Mouse (Mus musculus): Measurements from ENCODE around the gene B230118H07Rik. TPM values are rescaled to one million over a fixed set of nuclear protein-coding genes. Genes with fewer than 3 reads are reported as not detected.
A peak's percentile ranks its signal among the peaks of the same experiment; 100 is the strongest.

Gene B230118H07Rik
- polyA plus RNA-seq, 1 experiment: 56.3 TPM

DNA sequence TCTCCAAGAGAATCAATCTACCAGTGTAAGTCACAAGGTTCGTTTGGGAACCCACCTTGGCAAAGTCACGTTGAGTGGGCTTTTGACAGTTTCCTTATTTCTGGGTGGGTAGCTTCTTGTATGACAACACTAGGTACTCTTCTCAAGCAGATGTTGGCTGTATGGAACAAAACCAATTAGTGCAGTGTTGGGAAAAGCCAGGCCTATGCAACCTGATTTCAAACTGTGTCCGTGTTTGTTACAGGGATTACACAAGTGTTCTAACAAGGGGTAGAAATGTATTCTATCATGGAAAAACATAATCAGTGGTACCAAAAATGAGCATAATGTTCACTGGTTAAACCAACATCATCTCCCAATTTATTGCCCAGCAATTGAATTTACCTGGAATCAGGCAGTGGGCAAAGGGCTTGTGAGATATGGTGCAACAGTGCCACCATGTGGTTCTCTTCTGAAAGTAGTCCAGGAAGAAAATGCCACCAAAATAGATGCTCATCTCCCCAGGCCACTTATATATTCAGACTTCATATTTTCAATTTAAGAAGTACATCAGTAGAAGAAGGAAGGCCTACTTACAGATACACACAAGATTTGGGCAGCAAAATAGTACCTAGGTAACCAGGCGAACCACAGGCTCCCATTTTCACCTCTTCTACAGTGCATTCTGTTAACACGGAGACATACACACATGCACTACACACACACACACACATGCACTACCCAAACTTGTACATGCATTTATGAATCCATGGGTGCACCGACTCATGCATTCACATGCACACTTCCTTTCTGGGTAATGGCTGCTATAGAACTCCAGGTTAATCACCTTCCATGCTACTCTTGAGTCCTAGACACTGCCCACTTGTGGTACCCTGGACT, 123.6 kb downstream of the B230118H07Rik start:
- WGBS: 77% methylated on average over 6 of the region's 6 CpGs
- Histone ChIP-seq H3K27me3 (ENCODE audit: control insufficient read depth, insufficient read depth, low read length) (no peaks in the 10 kb centered on the region), H3K4me3 (replicated peaks; ENCODE audit: insufficient read depth, low read depth, low read length) (no peak overlapping the region), H3K4me1 (ENCODE audit: control insufficient read depth, insufficient read depth, low read length) (no peaks in the 10 kb centered on the region), H3K27ac (ENCODE audit: insufficient read depth, low read length) (no peak overlapping the region)
- TF ChIP-seq POLR2A (IDR thresholded peaks at IDR 0.05; ENCODE audit: borderline replicate concordance, insufficient read depth, low read length) (no peak), CTCF (IDR thresholded peaks at IDR 0.05; ENCODE audit: borderline replicate concordance, insufficient read depth, low read depth, low read length) (peak; percentile 73; the same call in 1 of the 2 replicates)
- DNase-seq: peak; percentile 47 to 52

DNA sequence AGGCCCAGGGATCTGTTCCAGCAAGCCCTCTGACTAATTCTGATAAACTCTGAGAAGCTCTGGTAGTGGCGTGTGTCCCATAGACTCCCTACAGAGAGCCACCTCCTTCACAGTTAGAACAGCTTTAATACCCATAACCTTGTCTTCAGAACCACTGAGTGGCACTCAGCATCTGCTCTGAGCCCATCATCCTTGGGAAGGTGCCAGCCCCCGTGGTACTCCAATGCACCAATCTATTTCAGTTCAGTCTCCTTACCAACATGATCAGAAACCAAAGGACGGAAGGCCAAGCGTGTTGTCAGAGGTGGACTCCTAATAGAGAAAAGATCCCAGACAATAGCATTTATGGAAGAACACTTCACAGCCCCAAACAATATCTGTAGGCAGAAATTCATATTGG, 124.2 kb downstream of the B230118H07Rik start:
- H3K4me3 ChIP-seq (replicated peaks; ENCODE audit: insufficient read depth, low read depth, low read length): no peak overlapping the region
- WGBS: 66% methylated on average over 4 of the region's 4 CpGs
- no peak for DNase-seq
- no peaks in the 10 kb centered on the region for H3K4me1 ChIP-seq (ENCODE audit: control insufficient read depth, insufficient read depth, low read length)
- no peak overlapping the region for H3K27ac ChIP-seq (ENCODE audit: insufficient read depth, low read length)
- H3K27me3 ChIP-seq (ENCODE audit: control insufficient read depth, insufficient read depth, low read length): no peaks in the 10 kb centered on the region
- no peak for TF ChIP-seq POLR2A (IDR thresholded peaks at IDR 0.05; ENCODE audit: borderline replicate concordance, insufficient read depth, low read length)
- no peak for TF ChIP-seq CTCF (IDR thresholded peaks at IDR 0.05; ENCODE audit: borderline replicate concordance, insufficient read depth, low read depth, low read length)

DNA sequence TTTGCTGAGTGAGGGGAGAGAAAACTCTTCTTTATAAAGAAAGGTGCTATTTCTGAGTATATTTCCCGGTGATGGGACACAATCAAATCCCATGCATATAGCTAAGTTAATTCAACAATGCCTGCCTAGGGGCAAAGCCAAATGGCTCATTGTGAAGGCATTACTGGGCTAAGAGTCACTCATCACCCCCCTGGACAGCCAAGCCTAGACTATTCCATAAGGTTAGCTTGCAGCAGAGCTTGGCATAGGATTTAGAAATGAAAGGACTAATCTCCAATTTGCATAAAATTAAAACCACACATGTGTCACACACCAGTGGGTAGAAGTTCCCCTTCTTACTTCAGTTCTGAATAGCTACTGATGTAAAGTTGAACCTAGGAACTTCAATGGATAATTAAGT, 128.8 kb downstream of the B230118H07Rik start:
- Histone ChIP-seq H3K27me3 (ENCODE audit: control insufficient read depth, insufficient read depth, low read length) (no peaks in the 10 kb centered on the region), H3K27ac (ENCODE audit: insufficient read depth, low read length) (no peak overlapping the region), H3K4me3 (replicated peaks; ENCODE audit: insufficient read depth, low read depth, low read length) (no peak overlapping the region), H3K4me1 (ENCODE audit: control insufficient read depth, insufficient read depth, low read length) (no peaks in the 10 kb centered on the region)
- 89% methylated on average over 1 of the region's 1 CpGs for WGBS
- no peak for DNase-seq
- TF ChIP-seq CTCF (IDR thresholded peaks at IDR 0.05; ENCODE audit: borderline replicate concordance, insufficient read depth, low read depth, low read length) (no peak), POLR2A (IDR thresholded peaks at IDR 0.05; ENCODE audit: borderline replicate concordance, insufficient read depth, low read length) (no peak)

DNA sequence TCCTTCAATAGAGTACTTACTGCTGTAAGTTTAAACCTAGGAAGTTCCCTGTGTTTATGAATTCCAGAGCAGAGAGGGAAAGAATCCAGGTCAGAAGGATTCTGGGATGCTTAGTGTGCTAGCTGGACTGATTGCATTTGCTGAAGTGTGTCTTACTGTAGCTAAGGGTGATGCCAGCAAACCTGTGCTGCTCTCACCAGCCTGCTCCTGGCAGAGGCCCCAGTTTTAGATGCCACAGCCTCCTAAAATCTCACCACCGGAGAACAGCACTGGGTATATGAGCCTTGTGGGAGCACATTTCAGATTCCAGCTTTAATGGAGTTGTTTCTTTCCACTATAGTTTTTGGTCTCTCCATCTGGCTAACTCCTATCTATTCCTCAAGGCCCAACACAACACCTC, 129.4 kb downstream of the B230118H07Rik start:
- no peaks in the 10 kb centered on the region for H3K4me1 ChIP-seq (ENCODE audit: control insufficient read depth, insufficient read depth, low read length)
- TF ChIP-seq CTCF (IDR thresholded peaks at IDR 0.05; ENCODE audit: borderline replicate concordance, insufficient read depth, low read depth, low read length) (no peak), POLR2A (IDR thresholded peaks at IDR 0.05; ENCODE audit: borderline replicate concordance, insufficient read depth, low read length) (no peak)
- no peak overlapping the region for H3K4me3 ChIP-seq (replicated peaks; ENCODE audit: insufficient read depth, low read depth, low read length)
- no peaks in the 10 kb centered on the region for H3K27me3 ChIP-seq (ENCODE audit: control insufficient read depth, insufficient read depth, low read length)
- DNase-seq: peak; percentile 25 to 47
- WGBS: 0% methylated on average over 1 of the region's 1 CpGs
- H3K27ac ChIP-seq (ENCODE audit: insufficient read depth, low read length): no peak overlapping the region

Other genes with a start within 250 kb of the B230118H07Rik start
- gene Rag2, start 24.8 kb downstream of the B230118H07Rik start, polyA plus RNA-seq (2012; rRNA removed): not detected in 2 replicates
- 0.21 and 0.29 TPM in 2 replicates for gene Rag1, start within 50 bp of the B230118H07Rik start, polyA plus RNA-seq (2012; rRNA removed)
- 12.2 and 12.5 TPM in 2 replicates for gene Traf6, start 28.9 kb upstream of the B230118H07Rik start, polyA plus RNA-seq (2012; rRNA removed)
- gene Prr5l, start 233.5 kb upstream of the B230118H07Rik start, polyA plus RNA-seq (2012; rRNA removed): 28.5 and 37.8 TPM in 2 replicates
- 111 and 116 TPM in 2 replicates for gene Commd9, start 236.7 kb upstream of the B230118H07Rik start, polyA plus RNA-seq (2012; rRNA removed)